Mouse (Mus musculus): ENCODE measurements around the gene Cox15.
A peak's percentile ranks its signal among the peaks of the same experiment; 100 is the strongest.

Gene Cox15

DNA sequence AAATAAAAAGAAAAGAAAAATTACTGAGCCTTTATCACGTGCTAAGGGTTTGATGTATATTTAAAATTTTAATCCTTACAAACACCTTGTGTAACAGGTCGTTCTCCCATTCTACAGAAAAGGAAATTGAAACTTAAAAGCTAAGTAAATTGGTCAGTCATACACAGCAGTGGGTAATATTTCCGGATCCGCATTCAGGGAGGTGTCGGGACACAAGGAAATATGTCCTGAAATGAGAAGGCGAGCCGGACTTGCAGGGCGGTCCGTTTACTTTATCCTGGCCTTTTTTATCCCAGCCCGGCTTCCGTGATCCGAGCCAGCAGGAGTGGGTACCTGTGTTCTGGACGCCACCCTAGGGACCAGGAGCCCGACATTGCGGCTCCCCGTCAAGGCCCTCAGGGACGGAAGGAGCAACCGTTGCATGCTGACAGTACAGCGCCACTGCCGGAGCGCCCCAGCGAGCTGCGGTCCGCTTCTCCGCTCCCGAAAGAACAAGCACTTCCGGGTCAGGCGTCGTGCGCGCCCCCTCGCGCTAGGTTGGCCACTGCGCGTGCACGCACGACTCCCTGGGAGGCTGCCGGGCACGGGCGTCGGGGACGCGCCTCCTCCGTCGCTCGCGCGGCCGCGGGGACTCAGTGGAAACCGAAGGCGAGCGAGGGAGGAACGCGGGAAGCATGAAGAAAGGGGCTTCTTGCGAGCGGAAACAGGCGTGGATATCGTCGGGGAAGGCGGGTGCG, at the start of gene Cox15, which contains the start of gene Cutc:
TSS of gene Cox15 (minus strand) at position 512 of the 737 bp plus-strand sequence.
TSS of gene Cutc (plus strand) at position 508 of the 737 bp plus-strand sequence.
- peak; percentile 92 for DNase-seq (ENCODE audit: low spot score)

- DNase-seq (ENCODE audit: low spot score): no peak
These were observed 48.7 kb upstream of the Cox15 start for GRCm38 (mm10) chr19:43801427-43802051.

DNA sequence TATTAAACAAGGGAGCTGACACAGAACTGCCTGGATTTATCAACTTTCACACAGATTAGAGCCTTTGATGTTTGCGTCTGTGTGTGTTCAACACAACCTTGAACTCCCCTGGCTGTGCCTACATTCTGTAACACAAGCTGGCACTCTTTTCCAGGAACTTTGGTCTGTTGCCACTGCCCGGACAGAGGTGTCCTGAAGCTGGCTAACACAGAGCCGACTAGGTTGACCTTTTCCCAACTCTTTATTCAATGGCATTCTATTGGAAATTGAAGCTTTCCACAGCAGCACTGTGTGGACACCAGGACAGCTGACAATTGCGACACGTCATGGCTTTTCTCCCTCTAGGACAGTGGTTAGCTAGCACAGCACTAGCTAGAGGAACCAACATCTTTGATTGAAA, 44.4 kb upstream of the Cox15 start:
- no peak for DNase-seq (ENCODE audit: low spot score)

DNA sequence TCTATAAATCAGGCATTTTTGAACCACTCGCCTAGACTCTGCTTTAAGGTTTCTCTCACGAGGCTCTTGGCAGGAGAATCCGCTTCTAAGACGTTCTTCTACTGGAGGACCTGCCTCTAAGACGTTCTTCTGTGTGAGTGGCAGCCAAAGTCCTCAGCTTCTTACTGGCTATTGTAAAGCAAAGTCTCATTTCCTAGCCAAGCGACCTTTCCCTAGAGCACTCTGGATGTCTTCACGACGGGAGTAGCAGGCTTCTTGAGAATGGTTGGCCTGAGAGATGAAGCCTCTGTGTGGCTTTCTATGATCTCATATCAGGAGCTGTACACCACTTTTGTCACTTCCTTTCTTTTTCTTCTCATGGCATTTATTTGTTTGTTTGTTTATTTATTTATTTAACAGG, 42.7 kb upstream of the Cox15 start:
- no peak for DNase-seq (ENCODE audit: low spot score)

GRCm38 (mm10) chr19:43793951-43794350, 41.2 kb upstream of the Cox15 start:
- no peak for DNase-seq (ENCODE audit: low spot score)

GRCm38 (mm10) chr19:43792537-43792936, 39.7 kb upstream of the Cox15 start:
- no peak for DNase-seq (ENCODE audit: low spot score)

DNA sequence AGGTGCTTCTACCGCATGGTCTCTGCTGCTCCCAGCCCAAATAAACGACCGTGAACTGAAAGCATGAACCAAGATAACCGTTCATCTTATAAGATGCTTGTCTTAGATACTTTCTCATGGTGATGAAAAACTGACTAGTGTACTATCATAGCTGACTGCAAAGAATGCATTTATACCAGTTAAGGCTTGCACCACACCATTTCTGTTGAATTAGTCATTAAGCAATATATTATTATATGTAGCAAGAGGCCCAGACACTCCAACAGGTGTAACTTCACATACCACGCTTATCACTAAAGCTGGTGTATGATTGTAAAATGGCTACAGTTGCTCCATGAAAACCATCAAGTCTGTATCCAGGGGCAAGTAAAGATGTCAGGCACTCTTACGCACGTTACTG, 37.0 kb upstream of the Cox15 start:
- DNase-seq (ENCODE audit: low spot score): no peak

- no peak for DNase-seq (ENCODE audit: low spot score)
These were observed 33.6 kb upstream of the Cox15 start for GRCm38 (mm10) chr19:43786249-43787026.

GRCm38 (mm10) chr19:43784761-43785160, 32.0 kb upstream of the Cox15 start:
- DNase-seq (ENCODE audit: low spot score): no peak

GRCm38 (mm10) chr19:43781980-43782379, 29.2 kb upstream of the Cox15 start, which contains the start of gene Abcc2:
Gene Abcc2, plus strand, starts transcription at chr19:43782192.
- DNase-seq (ENCODE audit: low spot score): no peak

GRCm38 (mm10) chr19:43780391-43780790, 27.6 kb upstream of the Cox15 start:
- no peak for DNase-seq (ENCODE audit: low spot score)

DNA sequence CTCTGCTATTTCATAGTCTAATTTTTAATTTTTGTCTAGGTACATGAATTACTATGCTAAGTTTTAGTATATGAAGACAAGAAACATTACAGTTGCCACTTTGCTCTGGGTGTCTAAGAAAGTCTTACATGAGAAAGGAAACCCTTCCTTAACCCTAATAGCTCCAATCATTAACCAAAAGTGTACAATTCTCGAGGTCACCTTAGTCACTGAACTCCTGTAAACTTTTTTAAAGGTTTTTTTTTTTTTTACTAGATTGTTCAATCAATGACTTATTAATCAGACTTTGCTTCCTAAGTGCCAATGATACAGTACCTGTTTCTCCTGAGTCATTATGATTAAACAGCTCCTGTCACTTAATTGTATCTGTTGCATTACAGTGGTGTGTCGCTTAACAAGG, 24.5 kb upstream of the Cox15 start:
- no peak for DNase-seq (ENCODE audit: low spot score)

- DNase-seq (ENCODE audit: low spot score): no peak
These were observed 23.8 kb upstream of the Cox15 start for GRCm38 (mm10) chr19:43776561-43776960.

DNA sequence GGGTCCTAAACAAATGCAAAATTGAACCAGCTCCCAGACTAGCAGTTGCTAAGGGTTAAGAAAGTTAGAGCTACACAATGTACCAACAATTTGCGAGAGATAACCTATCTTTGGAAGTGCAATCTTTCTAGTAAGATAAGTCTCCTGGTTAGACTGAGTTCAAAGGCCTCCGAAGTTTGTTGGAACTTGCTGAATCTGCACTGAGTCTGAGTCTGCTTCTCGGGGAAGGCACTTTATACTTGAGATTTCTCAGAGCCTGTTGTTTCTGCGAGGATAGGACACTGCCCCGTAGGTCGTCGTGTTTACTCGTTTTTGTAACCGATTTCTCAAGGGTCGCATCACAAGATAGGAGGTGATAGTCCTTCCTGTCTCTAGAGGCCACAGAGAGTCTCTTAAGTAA, 22.6 kb upstream of the Cox15 start:
- DNase-seq (ENCODE audit: low spot score): no peak

- DNase-seq (ENCODE audit: low spot score): no peak
These were observed 19.5 kb upstream of the Cox15 start for GRCm38 (mm10) chr19:43772311-43772710.

GRCm38 (mm10) chr19:43771499-43771969, 18.7 kb upstream of the Cox15 start:
- DNase-seq (ENCODE audit: low spot score): no peak

GRCm38 (mm10) chr19:43770584-43770983, 17.8 kb upstream of the Cox15 start:
- DNase-seq (ENCODE audit: low spot score): no peak

DNA sequence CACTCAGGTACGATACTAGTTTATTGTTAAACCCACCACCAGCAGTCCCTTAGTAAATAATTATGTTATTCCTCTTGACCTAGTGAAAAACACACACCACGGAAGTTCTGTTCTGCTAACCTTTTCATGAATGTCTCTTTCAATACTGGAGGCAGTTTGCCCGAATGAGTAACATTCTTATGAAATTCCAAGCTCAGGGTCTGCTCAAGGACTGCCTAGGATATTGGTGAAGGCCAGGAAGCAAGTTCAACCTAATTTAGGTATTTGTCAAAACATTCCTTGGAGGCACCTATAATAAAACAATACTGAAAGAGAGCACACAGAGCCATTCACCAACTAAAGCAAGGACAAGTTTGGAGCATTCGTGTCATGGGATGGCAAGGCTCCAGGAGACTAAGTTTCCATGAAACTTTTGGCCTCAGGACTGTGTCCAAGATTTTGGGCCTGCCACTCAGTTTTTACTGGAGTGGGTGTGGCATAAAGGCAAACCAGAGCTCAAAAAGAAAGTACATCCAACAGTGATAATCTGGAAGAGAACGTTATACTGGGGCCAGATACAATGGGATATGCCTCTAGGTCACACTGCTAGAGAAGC, 16.7 kb upstream of the Cox15 start:
- DNase-seq (ENCODE audit: low spot score): no peak

DNA sequence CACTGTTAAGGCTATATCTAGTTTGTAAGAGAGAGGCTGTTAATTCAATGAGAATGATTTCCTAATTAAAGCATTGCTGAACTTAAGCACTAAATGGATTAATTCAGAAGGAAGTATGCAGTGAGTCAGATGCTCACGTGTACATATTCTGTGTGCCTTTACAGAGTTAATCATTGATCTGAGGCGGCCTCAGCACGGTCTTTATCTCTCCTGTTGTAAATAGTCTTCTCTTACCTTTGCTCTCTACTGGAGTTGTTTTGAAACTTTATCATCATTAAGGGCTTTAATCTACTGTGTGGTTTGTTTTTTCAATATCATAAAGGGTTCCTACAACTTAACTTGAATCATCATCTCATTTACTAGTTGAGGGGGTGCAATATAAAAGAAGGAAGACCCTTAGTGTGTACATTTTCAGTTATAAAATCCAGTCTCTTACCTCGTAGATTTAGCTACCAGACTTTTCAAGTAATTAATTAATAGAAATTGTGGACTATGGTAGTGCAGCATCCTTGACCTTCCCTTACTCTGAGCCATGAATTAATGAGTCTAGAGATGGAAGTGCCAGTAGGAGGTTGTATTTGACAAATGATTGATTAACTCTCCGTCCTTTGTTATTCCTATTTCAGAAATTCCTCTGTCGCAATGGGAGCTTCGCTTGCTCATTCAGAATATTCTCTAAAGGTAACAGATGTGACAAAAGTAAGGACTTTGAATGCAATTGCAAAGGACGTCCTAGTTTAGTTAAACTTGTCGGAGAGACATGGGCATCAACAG, 14.9 kb upstream of the Cox15 start:
- no peak for DNase-seq (ENCODE audit: low spot score)

- no peak for DNase-seq (ENCODE audit: low spot score)
These were observed 13.7 kb upstream of the Cox15 start for GRCm38 (mm10) chr19:43766451-43766850.

- no peak for DNase-seq (ENCODE audit: low spot score)
These were observed 9.6 kb upstream of the Cox15 start for GRCm38 (mm10) chr19:43762410-43762809.

Measured in MN1 (cell line).